Mouse (Mus musculus) liver, postnatal 0 days (tissue): ENCODE measurements at regions not wholly inside any gene's neighbourhood (a gene's known extent, or its start where the extent isn't known, plus 50 kb on each side); places are given as distances from the start of the nearest gene placed in this dataset.

Source experiments
- ATAC-seq: fragments of 200-750 bp; cut with Nextera tagmentation; 2 replicates; pipeline ENCODE4 v1.8.0; 2017; ENCODE audit warnings: mild to moderate bottlenecking, moderate library complexity
- DNase-seq: peaks from one replicate; pipeline ENCODE4 v3.0.0-alpha.2; 2016
- H3K27ac ChIP-seq: fragments of 300-500 bp; sonication (generic); 2 replicates; pipeline ENCODE4 v1.5.1; 2014; ENCODE audit warnings: antibody characterized with exemption, moderate library complexity, mild to moderate bottlenecking, low read depth
- H3K27me3 ChIP-seq: fragments of 300-500 bp; sonication (generic); 2 replicates; pipeline ENCODE4 v1.6.1; 2014; ENCODE audit warnings: low read length, control low read depth, mixed read lengths; ENCODE audit not compliant: insufficient read depth
- H3K36me3 ChIP-seq: fragments of 300-500 bp; sonication (generic); replicated peaks from 2 replicates; pipeline ENCODE4 v1.6.1; 2014; ENCODE audit warnings: mild to moderate bottlenecking, control low read depth, low read length, moderate library complexity, mixed read lengths; ENCODE audit not compliant: insufficient read depth
- H3K4me1 ChIP-seq: fragments of 300-500 bp; sonication (generic); 2 replicates; pipeline ENCODE4 v1.6.1; 2014; ENCODE audit warnings: antibody characterized with exemption, mild to moderate bottlenecking, control low read depth; ENCODE audit not compliant: insufficient read depth
- H3K4me2 ChIP-seq: fragments of 300-500 bp; sonication (generic); 2 replicates; pipeline ENCODE4 v1.6.1; 2014; ENCODE audit warnings: low read depth, mild to moderate bottlenecking, low read length, moderate library complexity, mixed read lengths
- H3K4me3 ChIP-seq: fragments of 300-500 bp; sonication (generic); 2 replicates; pipeline ENCODE4 v1.5.1; 2014; ENCODE audit warnings: low read depth, low read length
- H3K9ac ChIP-seq: fragments of 300-500 bp; sonication (generic); replicated peaks from 2 replicates; pipeline ENCODE4 v1.6.1; 2014; ENCODE audit warnings: mild to moderate bottlenecking, moderate library complexity
- H3K9me3 ChIP-seq: fragments of 300-500 bp; sonication (generic); 2 replicates; pipeline ENCODE4 v1.6.1; 2016; ENCODE audit warnings: mild to moderate bottlenecking, control low read depth, low read length, mixed read lengths
- CTCF ChIP-seq: sonication (generic); IDR thresholded peaks from 2 replicates; pipeline ENCODE4 v1.5.1; 2016; ENCODE audit warnings: antibody characterized with exemption, low read depth
- EP300 ChIP-seq: IDR thresholded peaks from 2 replicates; pipeline ENCODE4 v1.6.1; 2016; ENCODE audit warnings: antibody characterized with exemption, low read depth, mild to moderate bottlenecking
- WGBS: fragments of 180-500 bp; shearing (Covaris S2); extraction: QIAGEN DNeasy Blood & Tissue Kit; methylation state at CpG from one replicate; pipeline ENCODE4 v1.1.7; 2014; ENCODE audit not compliant: insufficient replicate concordance; 5-methylcytosine and 5-hydroxymethylcytosine counted together

- TF ChIP-seq CTCF (no peak), EP300 (no peak)
- H3K4me3 ChIP-seq, result no peak overlapping the region
Measured at GRCm38 (mm10) chr1:88960142-88960541, 110.1 kb upstream of the Sh3bp4 start.

DNA sequence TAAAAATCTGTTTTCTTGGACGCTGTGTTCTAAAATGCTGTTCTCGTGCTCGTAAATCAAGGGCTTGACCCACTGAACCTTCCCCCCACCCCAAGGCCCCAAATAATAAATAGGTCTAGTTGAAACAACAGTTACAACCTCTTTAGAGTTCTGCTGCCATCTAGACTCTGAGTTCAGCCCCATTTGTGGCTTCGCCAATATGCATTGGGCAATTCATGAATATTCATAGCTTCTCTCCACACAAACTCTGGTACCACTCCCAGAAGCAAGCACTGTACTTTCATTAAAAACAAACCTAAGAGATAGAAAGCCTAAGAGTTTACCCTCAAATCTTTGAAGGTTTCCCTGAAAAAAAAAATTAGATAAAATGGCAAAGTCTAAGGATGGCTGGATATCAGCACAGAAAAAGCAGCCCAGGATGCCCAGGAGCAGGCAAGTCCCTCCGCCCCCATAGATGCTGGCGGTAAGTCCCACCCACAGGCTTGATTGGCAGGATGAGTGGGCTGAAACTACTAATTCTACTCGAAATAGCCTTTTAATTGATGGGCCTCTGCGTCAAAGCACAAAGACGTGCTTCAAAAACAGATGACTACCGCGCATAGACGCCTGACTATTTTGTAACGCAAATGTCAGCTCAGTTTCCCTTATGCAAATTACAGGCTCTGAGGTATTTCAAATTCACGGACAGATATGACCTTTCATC is 106.0 kb upstream of the Sh3bp4 start:
- Histone ChIP-seq H3K27ac (no peak overlapping the region), H3K4me3 (no peak overlapping the region), H3K9me3 (no peaks in the 10 kb centered on the region), H3K27me3 (no peaks in the 10 kb centered on the region), H3K4me2 (no peak overlapping the region), H3K36me3 (no peaks in the 10 kb centered on the region), H3K4me1 (no peaks in the 10 kb centered on the region), H3K9ac (no peak overlapping the region)
- 85% methylated on average over 14 of the region's 14 CpGs for WGBS
- TF ChIP-seq EP300 (no peak), CTCF (no peak)
- DNase-seq (no peak), ATAC-seq (no peak)

More at GRCm38 (mm10) chr1:88960142-88960541, 110.1 kb upstream of the Sh3bp4 start:
- Histone ChIP-seq H3K4me1 (no peaks in the 10 kb centered on the region), H3K9me3 (no peaks in the 10 kb centered on the region), H3K4me2 (no peak overlapping the region), H3K27ac (no peak overlapping the region), H3K27me3 (no peaks in the 10 kb centered on the region), H3K36me3 (no peaks in the 10 kb centered on the region), H3K9ac (no peak overlapping the region)
- ATAC-seq (no peak), DNase-seq (no peak)
- WGBS, result 81% methylated on average over 11 of the region's 11 CpGs

GRCm38 (mm10) chr1:88966416-88966815 is 103.8 kb upstream of the Sh3bp4 start:
- Histone ChIP-seq H3K4me2 (no peak overlapping the region), H3K27me3 (no peaks in the 10 kb centered on the region), H3K36me3 (no peaks in the 10 kb centered on the region), H3K9ac (no peak overlapping the region), H3K4me1 (no peaks in the 10 kb centered on the region), H3K4me3 (no peak overlapping the region), H3K27ac (no peak overlapping the region), H3K9me3 (no peaks in the 10 kb centered on the region)
- 68% methylated on average over 2 of the region's 2 CpGs for WGBS
- TF ChIP-seq EP300, result no peak
- TF ChIP-seq CTCF, result no peak
- no peak for ATAC-seq
- no peak for DNase-seq

GRCm38 (mm10) chr1:88968142-88968541 is 102.1 kb upstream of the Sh3bp4 start:
- Histone ChIP-seq H3K4me3 (no peak overlapping the region), H3K9ac (no peak overlapping the region), H3K9me3 (no peaks in the 10 kb centered on the region), H3K27me3 (no peaks in the 10 kb centered on the region), H3K36me3 (no peaks in the 10 kb centered on the region), H3K4me2 (no peak overlapping the region), H3K27ac (no peak overlapping the region), H3K4me1 (no peaks in the 10 kb centered on the region)
- TF ChIP-seq EP300 (no peak), CTCF (no peak)
- WGBS, result 70% methylated on average over 7 of the region's 7 CpGs
- ATAC-seq (no peak), DNase-seq (no peak)

DNA sequence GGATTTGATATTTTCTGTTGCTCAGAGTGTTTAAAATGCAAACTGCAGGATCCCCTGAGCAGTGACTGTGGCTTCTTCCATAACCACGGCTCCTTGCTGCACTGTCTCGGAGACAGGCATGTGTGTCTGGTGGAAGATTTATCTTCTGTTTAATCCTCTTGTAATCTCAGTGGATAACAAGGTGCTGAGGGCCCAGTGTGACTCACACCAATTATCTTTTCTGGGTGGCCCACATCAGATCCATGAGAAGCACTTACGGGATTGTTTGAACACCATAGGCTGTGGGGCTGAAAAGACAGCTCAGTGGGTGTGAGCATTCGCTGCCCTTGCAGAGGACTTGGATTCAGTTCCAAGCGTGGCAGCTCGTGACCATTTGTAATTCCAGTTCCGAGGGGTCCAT is 101.2 kb upstream of the Sh3bp4 start:
- TF ChIP-seq CTCF, result no peak
- no peak for TF ChIP-seq EP300
- no peak overlapping the region for H3K4me3 ChIP-seq
- no peaks in the 10 kb centered on the region for H3K27me3 ChIP-seq
- no peak overlapping the region for H3K9ac ChIP-seq
- no peak overlapping the region for H3K4me2 ChIP-seq
- no peaks in the 10 kb centered on the region for H3K4me1 ChIP-seq
- DNase-seq, result no peak
- no peaks in the 10 kb centered on the region for H3K36me3 ChIP-seq
- H3K9me3 ChIP-seq, result no peaks in the 10 kb centered on the region
- H3K27ac ChIP-seq, result no peak overlapping the region
- WGBS, result 87% methylated on average over 7 of the region's 7 CpGs
- ATAC-seq, result no peak

GRCm38 (mm10) chr1:88969630-88970029 is 100.6 kb upstream of the Sh3bp4 start:
- Histone ChIP-seq H3K9ac (no peak overlapping the region), H3K27ac (no peak overlapping the region), H3K27me3 (no peaks in the 10 kb centered on the region), H3K4me1 (no peaks in the 10 kb centered on the region), H3K4me3 (no peak overlapping the region), H3K36me3 (no peaks in the 10 kb centered on the region), H3K9me3 (no peaks in the 10 kb centered on the region), H3K4me2 (no peak overlapping the region)
- ATAC-seq, result no peak
- WGBS, result 83% methylated on average over 3 of the region's 3 CpGs
- TF ChIP-seq CTCF, result no peak
- TF ChIP-seq EP300, result no peak
- no peak for DNase-seq
